Mouse (Mus musculus) thymus, postnatal 36 days (tissue): ENCODE results near the gene Ap2b1.

Experiments used
- DNase-seq, 2 experiments: peaks; one replicate each; pipeline ENCODE4 v3.0.0; 2022; ENCODE audit warnings: mixed read lengths in 2 of 2

Gene Ap2b1

GRCm38 (mm10) chr11:83447612-83448011 is 148.8 kb downstream of the Ap2b1 start:
- DNase-seq: no peak

GRCm38 (mm10) chr11:83448021-83448926 is 149.4 kb downstream of the Ap2b1 start:
- no peak for DNase-seq

- no peak for DNase-seq
These were observed 150.1 kb downstream of the Ap2b1 start for GRCm38 (mm10) chr11:83448927-83449236.

GRCm38 (mm10) chr11:83449298-83449697 is 150.5 kb downstream of the Ap2b1 start:
- no peak for DNase-seq

GRCm38 (mm10) chr11:83450550-83450949 is 151.7 kb downstream of the Ap2b1 start:
- no peak for DNase-seq

GRCm38 (mm10) chr11:83451281-83451680 is 152.5 kb downstream of the Ap2b1 start:
- DNase-seq: no peak

- no peak for DNase-seq
These were observed 155.7 kb downstream of the Ap2b1 start for GRCm38 (mm10) chr11:83454548-83454947.
